Mouse (Mus musculus) right cerebral cortex, adult 2 months (tissue): Measurements from ENCODE around the gene Thnsl2.

Experiments
- DNase-seq, 2 experiments: peaks; one replicate each; pipeline ENCODE4 v3.0.0; 2021 to 2022; ENCODE audit warnings: low spot score in 2 of 2

The Thnsl2 gene

DNA sequence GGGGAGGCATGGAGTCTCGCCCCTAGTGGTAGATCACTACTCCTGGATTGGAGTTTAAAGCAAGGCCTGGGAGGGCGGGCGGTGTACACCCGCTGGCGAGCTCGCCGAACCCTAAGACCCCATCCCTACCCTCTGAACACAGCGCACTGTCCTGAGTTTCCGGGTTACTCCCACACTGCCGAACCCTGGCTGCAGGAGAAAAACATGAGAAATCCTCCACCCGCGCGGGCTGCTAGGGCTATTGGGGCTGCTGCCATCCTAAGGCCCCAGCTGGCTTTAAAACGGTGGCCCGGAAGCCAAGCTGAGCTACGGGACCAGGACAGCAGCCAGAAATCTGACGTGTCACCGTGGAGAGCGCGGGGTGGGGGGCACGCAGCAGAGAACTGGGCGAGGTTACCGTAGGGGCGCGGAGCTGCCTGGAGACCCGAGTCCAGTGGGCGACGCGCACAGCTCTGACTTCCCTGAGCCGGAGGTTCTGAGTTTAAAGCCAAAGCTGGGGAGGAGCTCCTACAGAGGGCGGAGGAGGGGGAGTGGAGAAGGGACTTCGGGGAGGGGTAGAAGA, at the start of gene Thnsl2:
Gene Thnsl2, minus strand, starts transcription at position 546 of the 562 bp plus-strand sequence.
- peak; percentile 47 to 68 for DNase-seq

DNA sequence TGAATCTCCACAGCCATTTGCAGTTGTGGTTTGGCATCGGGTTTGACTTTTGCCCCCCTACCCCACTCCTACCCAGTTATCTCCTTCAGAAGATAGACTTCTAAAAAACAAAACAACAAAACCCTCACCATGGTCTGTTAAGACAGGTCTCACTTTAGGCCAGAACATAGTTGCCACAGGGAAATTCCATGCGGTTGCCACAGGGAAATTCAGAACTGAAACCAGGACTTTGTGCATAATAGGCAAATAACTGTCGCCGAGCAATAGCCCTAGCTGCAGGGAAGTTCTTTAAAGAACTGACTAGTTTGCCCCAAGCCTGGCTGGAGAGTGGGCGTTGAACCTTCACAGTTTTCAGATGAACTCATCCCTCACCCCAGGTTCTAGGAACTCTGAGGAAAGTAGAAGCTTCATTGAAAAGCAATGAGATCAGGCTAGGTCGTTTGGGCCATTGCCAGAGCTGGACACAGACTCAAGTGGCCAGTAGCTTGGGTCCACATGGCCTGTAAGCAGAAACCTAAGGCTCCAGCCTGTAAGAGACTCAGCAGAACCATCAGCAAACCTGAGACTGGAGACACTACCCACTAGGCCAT, 49.0 kb upstream of the Thnsl2 start:
- DNase-seq: no peak

DNA sequence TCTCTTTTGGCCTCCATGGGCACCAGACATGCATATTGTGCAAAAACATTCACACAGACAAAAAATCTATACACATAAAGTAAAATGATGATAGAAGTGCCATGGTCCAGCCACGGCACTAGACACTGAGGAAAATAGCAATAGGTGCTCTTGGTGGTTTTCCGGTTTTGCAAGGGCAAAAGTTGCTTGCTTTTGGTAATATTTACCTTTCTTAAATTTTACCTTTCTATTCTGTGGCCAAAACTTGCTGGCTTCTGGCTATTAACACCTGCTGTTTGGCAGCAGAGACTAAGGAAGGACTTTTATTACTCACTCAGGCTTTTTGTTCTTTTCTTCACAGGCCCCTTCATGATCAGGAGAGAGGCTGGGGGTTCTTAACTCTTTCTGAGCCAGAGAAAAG, 46.3 kb upstream of the Thnsl2 start:
- DNase-seq: no peak

DNA sequence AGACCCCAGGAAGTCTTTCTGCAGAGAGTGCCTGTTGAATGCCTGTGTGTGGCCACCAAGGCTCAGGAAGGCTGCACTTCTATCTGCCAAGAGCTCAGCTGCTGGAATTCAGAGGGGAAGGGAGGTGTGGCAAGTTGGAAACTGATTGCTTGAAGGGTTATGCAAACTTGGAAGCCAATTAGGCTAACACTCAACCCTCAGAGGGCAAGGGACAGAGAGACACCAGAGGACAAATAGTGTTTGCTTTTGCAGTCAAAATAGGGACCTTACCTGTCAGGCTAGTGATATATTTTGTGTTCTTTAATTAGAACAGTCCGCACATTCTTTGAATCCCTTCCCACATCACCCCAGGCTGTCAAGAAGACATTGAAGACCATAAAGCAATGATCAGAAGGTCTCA, 45.3 kb upstream of the Thnsl2 start:
- no peak for DNase-seq

DNA sequence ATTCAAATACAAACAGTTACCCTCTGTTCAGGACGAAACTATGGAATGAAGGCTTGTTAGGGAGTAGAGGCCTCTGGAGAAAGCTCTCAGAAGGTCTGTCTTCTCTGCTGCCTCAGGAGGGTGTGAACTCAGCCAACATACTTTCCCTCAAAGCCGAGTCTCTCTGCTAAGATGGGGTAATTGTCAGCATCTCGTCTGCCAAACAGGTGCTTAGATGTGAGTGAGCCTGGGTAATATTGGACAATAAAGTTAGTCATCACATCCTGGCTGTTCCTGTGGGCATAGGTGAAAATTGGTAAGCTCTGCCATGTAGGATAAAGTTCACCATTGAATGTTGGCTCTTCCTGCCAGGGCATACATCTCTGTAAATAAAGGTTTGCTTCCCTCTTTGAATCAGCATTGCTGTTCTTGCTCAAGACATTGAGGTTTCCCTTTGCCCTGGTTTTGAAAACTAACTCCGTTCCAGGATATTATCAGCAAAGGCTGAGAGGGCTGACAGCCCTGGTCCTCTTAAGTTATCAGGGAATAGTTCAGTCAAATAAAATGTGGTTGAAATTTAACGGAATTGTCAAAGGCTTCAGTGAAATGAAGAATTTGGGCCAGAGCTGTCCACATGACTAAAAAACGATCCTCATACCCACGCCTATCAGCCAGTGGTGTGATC, 40.8 kb upstream of the Thnsl2 start:
- no peak for DNase-seq

DNA sequence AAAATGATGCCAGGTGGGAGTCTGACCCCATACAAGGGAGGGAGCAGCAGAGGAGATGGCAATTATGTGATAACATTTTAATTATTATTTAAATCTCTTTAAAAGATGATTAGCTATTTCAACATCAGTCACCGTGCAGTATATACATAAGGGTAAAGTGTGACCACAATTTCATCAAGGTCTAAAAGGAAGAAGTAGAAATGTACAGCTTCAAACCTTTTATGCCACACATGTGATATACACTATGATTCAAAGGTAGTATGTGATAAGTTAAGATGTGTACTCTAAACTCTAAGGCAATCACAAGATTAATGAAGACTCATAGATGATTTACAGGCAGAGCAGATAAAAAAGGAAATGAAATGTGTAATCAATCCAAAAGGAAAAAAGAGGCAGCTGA, 36.4 kb upstream of the Thnsl2 start:
- DNase-seq: no peak

DNA sequence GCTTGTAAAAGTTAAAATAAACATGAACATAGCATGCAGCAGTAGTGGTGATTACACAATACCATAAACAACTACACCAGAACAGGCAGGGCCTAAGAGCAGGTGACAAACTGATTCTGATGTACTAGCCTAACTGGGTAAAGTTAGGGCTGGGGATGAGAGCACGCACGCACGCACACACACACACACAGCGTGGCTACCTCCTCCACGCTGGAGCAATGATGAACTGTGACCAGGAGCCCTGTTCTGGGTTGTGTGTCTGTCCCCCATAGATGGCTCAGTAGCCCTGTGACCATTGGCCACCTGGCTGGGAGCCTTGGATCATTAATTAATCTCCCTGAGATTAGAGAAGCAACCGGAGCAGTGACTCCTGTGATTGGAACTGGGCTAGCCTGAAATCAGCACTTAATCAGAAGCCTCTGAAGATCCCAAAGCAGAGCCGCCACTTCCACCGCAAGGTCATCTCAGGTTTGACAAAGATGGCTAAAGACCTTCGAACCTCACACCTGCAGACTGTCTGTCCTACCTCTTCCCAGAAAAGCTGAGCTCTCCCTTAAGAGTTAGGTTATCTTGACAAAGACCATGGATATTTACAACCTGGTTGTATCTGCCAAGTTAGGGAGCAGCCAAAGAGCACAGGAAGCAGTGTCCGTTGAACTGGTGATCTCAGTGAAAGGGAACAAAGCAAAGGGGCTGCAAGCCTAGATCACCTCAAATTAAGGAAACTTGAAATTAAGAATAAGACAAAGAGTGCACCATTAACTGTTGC, 28.8 kb upstream of the Thnsl2 start:
- no peak for DNase-seq

DNA sequence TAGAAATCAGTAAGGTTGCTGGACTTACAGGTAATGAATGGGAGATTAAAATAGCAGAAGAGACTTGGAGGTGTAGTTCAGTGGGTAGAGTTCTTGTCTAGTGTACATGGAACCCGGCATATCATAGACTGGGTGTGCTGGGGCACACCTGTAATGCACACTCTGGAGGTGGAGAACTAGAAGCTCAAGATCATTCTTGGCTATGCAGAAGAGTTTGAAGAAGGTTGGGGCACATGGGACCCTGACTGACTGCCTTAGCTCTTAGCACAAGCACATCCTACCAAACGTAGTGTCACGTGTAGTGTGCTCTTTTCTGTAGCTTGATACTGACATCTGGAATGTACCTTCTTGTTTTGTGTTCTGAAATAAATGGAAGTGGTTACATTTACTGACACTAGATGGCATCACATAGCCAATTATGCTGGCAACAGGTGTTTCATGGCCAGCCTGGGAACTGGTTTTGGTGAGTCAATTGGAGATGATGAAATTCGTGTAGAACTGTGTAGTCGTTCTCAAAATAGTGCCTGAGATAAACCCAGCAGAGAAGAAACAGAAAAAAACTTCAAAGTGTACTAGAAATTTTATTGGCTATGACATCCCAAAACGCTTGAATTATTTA, 22.4 kb upstream of the Thnsl2 start:
- DNase-seq: peak; percentile 10 to 38

DNA sequence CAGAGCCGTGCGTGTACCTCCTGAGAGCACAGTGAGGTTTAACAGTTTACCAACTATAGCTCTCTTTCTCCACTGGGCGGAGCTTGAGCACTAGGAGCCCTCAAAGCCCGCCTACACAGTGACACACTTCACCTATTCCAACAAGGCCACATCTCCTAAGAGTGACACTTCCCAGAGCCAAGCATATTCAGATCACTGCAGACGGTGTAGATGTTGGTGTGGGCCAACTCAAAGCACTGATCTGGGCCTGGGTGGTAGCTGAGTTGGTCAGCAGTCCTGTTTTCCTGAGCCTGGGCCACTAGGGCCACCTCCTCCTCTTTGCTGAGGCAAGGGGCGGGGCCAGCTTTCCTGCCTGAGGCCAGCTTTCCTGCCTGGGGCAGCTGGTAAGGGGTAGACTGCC, 20.2 kb upstream of the Thnsl2 start:
- DNase-seq: no peak

DNA sequence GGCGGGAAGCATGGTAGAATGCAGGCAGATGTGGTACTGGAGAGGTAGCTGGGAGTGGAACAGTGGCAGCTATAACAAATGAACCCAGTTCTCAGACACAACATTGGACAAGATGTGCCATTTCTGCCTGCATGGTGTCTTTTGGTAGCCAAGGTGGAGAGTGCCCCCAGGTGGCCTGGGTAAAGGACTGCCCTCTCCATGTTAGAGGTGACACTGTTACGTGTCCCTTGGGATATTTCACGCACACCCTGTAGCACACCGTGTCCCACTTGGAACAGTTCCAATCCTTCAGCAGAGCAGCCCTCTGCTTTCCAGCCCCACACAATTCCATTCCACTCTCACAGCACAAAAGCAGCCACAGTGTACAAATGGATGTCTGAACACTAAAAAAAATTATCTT, 18.0 kb upstream of the Thnsl2 start:
- no peak for DNase-seq

DNA sequence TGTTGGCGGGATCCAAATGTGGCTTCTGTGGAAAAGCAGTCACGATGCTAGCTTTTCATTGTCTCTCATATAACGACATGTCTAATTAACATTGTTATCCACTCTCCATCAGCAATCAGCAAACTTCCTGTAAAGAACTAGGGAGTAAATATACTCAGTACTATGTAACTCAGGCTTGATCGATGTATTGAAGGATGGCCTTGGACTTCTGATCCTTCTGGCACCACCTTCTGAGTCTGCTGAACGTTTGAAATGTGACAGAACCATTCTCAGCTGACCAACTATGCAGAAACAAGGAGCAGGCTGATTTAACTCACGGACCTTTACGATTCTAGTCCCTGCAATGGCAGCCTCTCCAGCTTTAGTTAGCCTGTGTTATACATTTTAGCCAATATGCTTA, 17.1 kb upstream of the Thnsl2 start:
- DNase-seq: no peak

DNA sequence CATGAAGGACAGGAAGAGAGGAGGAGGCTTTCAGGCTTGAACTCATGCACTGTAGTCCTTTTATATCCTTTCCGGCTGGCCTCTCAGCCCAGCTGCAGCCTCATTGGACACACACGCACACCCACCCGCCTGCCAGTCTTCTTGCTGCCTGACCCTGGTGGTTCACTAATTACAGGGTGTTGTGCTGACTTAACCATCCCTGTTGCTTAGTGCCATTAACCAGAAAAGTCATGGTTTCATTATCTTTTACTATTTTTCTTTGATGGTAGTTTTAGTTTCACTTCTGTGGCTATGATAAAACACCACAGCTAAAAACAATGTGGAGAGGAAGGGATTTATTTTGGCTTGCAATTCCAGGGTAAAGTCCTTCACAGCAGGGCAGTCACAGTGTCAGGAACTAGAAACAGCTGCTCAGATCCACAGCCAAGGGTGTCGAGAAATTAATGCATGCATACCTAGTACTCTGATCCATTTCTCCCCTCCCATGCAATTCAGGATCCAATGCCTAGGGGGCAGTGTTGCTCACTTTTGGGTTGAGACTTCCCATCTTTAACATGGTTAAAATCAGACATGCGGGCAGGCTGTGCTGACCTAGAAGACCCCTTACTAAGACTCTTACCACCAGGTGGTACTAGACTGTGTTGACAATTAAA, 12.6 kb upstream of the Thnsl2 start:
- no peak for DNase-seq

DNA sequence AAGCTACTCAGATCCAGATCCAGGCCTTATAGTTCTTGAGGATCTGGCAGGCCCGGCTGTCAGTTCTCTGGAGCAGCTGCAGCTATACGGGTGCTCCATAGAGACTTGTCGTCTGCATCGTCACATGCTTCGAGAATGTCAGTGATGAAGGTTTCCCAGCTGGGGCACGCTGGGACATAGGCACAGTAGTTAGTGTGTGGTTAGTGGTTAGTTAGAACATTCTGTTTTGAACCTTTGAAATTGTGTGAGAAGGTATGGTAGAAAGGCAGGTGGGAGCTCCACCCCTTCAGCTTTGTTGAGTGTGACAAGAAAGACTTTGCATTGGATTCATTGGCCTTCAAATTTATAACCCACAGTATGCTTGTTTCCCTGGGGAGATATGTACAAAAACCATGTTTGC, 10.6 kb upstream of the Thnsl2 start:
- no peak for DNase-seq

DNA sequence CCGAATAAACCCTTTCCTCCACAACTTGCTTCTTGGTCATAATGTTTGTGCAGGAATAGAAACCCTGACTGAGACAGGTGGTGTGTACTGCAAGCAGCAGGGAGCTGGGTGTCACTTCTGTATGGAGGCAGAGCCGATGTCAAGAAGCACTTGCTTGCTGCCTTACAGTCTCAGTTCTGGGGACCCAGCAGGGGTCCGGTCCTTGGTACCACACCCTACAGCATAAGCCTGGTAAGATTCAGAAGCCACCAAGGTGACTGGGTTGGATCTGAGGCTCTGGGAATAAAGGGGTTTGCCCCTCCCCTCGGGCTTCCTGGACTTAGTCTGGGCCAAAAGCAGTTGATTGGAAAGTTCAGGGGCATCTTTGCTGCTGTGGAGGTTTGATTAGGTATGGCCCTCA, 9.2 kb upstream of the Thnsl2 start:
- DNase-seq: no peak

DNA sequence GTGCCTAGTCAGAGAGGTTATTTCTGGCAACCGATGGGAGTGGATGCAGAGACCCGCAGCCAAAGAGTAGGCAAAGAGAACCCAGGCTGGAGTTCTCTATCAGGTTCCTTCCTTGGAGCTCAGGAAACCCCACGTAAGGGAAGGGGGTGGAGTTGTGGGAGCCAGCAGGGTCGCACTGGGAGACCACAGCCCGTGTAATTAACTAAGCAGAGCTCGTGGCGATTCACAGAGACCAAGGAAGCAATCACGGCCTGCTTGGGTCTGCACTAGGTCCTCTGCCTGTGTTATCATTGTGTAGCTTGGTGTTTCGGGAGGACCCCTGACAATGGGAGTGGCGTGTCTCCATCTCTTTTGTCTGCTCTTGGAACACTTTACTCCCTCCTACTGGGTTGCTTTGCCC, 6.9 kb upstream of the Thnsl2 start:
- DNase-seq: no peak

DNA sequence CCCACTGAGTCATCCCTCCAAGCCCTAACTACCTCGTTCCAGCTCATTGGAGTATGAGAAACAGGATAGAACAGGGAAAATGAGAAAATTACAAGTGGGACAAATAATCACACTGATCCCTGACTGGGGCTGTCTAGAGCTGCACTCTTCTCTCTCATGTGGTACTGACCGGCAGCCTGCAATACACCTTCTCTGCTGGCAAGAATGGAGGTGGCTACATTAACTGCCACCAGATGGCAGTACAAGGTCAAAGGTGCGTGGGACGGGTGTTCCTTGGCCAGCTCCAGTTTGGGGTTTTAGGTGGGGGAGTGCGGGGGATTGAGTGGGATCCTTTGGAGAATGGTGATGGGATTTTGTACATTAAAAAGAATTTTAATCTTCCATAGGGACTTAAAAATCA, 5.3 kb upstream of the Thnsl2 start:
- DNase-seq: peak; percentile 21 to 26

DNA sequence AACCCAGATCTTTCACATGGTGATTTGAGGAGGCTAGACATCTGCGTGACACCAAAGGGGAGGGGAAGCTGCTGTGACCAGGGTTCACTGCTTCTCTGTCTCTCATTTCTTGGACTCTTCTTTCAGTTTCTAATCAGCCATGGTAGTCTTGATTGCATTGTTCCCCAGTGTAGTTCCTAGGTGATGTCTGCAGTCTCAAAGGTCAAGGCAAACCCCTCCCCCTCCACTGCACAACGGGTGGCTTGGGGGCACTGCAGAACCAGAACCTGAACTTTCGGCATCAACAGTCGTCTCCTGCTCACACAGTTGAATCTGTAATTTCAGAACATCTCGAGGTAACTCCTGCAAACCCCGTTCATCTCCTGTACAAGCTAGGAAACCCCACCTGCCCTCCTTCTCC, 4.1 kb upstream of the Thnsl2 start:
- no peak for DNase-seq

DNA sequence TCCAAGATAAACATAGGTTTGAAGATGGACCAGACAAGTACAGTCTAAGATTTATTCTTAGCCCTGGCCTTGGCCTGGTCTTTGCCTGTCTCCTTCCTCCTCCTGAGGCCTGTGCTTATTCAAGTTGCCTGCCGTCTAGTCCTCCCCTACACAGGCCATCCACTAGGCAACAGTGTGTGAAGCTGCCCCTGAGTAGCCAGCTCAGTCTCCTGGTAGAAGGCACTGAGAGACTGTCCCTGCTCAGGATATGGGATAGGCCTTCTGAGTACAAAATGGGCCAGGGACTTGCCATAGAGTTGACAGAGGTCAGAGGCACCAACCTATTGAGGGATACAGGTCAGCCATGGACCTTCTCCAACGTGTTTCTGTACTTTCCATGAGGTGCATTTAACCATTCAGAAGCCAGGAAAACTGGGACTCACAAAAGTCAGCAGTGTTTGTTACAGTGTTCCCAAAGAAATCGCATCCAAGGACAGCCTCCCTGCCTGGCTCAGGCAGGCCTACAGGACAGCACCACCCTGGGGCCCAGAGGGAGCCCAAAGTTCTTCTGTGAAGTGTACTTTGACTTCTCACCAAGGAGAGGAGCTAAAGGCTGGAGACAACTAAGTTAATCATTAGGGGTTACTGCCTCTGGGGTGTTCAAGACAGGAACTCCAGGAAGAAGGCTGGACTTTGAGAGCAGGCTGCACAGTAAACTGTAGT, 1.2 kb upstream of the Thnsl2 start:
- no peak for DNase-seq

DNA sequence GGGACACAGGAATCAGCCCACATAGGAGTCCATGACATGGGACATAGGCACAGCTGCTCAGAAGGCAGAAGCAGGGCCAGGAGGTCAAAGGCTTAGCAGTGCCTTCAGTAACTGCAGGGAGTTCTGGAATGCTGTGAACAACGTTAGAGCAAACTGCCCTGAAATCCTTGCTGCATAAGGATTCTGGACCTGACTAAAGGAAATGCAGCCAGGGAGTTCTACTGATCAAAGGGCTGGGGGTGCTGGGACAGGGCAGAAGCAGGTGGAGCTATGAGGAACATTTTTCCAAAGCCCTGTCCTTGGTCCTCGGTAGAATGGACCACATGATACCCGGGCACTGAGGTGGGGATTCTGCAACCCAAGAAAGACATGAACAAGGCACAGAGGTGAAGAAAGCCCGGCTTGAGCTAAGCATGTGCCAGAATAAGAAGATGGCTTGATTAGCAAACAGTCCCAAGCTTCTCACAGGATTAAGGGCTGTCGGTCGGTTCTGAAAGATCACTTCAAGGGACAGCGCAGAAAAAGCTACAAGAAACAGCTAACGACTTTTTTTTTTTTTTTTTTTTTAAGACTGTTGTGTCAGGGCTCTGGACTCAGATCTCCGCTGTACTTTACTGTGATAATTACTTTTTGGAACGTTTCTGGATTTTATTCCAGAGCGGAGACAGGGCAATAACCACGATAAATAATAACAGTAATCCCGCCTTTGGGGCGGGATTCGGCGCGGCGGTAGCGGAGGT, 915 bp downstream of the Thnsl2 start:
- no peak for DNase-seq

DNA sequence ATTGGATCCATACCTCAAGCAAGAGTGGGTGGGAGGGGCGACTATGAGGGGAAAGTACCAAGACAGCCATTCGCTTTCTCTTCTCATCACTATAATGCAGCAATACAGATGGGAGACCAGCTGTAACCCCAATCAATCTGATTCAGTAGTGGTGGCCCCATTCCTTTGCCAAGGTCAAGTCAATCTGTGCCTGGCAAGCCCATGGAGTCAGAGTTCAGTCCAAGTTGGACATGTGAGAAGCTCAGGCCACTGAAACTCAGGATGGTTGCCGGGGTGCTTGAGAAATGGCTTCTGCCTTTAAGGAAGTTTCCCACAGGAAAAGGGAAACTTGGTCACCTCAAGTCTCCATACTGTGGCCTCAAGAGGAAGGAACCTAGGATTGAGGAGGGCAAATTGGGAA, 9.2 kb downstream of the Thnsl2 start:
- no peak for DNase-seq

DNA sequence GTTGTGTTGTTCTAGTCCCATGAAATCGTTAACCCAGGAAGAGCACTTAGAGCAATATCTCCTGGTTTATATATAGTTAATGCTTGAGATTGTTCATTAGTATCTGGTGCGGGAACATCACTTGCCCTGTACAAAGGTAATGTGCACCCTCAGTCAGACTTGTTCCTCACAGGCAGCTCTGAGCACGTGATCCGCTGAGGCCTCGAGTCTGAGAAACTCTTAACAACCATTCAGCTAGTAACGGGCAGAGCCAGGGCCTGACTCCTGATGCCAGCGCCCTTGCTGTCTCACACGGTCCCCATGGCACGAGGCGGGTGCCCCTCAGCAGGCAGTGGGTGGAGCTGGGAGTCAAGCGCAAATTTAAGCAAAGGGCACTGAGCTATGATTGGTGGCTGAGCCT, 10.7 kb downstream of the Thnsl2 start:
- no peak for DNase-seq
